Mouse (Mus musculus) midbrain, postnatal 0 days (tissue): ENCODE results near the gene Kdm5a. TPM values are rescaled to one million over a fixed set of nuclear protein-coding genes. Genes with fewer than 3 reads are reported as not detected.

Experiments used
- ATAC-seq: fragments of 200-750 bp; cut with Nextera tagmentation; 2 replicates; pipeline ENCODE4 v1.8.0; 2017; ENCODE audit warnings: moderate number of reproducible peaks, mild to moderate bottlenecking, moderate TSS enrichment, moderate library complexity; ENCODE audit not compliant: low FRiP score
- DNase-seq: peaks from one replicate; pipeline ENCODE4 v3.0.0-alpha.2; 2015; ENCODE audit warnings: low spot score
- H3K27ac ChIP-seq: fragments of 300-500 bp; sonication (generic); 2 replicates; pipeline ENCODE4 v1.5.1; 2014; ENCODE audit warnings: low read depth, mild to moderate bottlenecking, low read length, mixed read lengths
- H3K27me3 ChIP-seq: fragments of 300-500 bp; sonication (generic); 2 replicates; pipeline ENCODE4 v1.6.1; 2014; ENCODE audit warnings: low read length, control low read depth, mixed read lengths; ENCODE audit not compliant: insufficient read depth
- H3K36me3 ChIP-seq: fragments of 300-500 bp; sonication (generic); 2 replicates; pipeline ENCODE4 v1.6.1; 2014; ENCODE audit warnings: low read length, control low read depth, mixed read lengths; ENCODE audit not compliant: insufficient read depth
- H3K4me1 ChIP-seq: fragments of 300-500 bp; sonication (generic); 2 replicates; pipeline ENCODE4 v1.6.1; 2014; ENCODE audit warnings: mild to moderate bottlenecking, control low read depth, antibody characterized with exemption, low read length, mixed read lengths; ENCODE audit not compliant: insufficient read depth
- H3K4me2 ChIP-seq: fragments of 300-500 bp; sonication (generic); 2 replicates; pipeline ENCODE4 v1.6.1; 2014; ENCODE audit warnings: low read depth, mild to moderate bottlenecking, low read length, mixed read lengths; ENCODE audit not compliant: poor library complexity, severe bottlenecking
- H3K4me3 ChIP-seq: fragments of 300-500 bp; sonication (generic); 2 replicates; pipeline ENCODE4 v1.5.1; 2014; ENCODE audit warnings: low read depth, mild to moderate bottlenecking, low read length, moderate library complexity
- H3K9ac ChIP-seq: fragments of 300-500 bp; sonication (generic); replicated peaks from 2 replicates; pipeline ENCODE4 v1.6.1; 2014; ENCODE audit warnings: mild to moderate bottlenecking, low read length, moderate library complexity, mixed read lengths; ENCODE audit not compliant: poor library complexity, severe bottlenecking
- H3K9me3 ChIP-seq: fragments of 300-500 bp; sonication (generic); 2 replicates; pipeline ENCODE4 v1.6.1; 2016; ENCODE audit warnings: low read length, control low read depth
- CTCF ChIP-seq: IDR thresholded peaks from 2 replicates; pipeline ENCODE4 v1.5.1; 2016; ENCODE audit warnings: antibody characterized with exemption, mild to moderate bottlenecking
- WGBS: fragments of 180-500 bp; shearing (Covaris S2); extraction: QIAGEN DNeasy Blood & Tissue Kit; methylation state at CpG from one replicate; pipeline ENCODE4 v1.1.7; 2014; 5-methylcytosine and 5-hydroxymethylcytosine counted together
- polyA plus RNA-seq: library from polyadenylated mRNA; unstranded; fragments of >200 nt; fragmentation: Nextera tagmentation; extraction: Ambion mirVana; gene quantifications from 2 replicates; pipeline ENCODE4 v1.2.1, GENCODE M21; 2015
- total RNA-seq: library from RNA; depleted of rRNA; stranded (reverse); fragments of >200 nt; gene quantifications from 2 replicates; pipeline ENCODE4 v1.2.3, GENCODE M21; 2014

The Kdm5a gene
- total and polyA plus RNA-seq, 2 experiments from 2014 or later, result 14.0 to 21.7 TPM

DNA sequence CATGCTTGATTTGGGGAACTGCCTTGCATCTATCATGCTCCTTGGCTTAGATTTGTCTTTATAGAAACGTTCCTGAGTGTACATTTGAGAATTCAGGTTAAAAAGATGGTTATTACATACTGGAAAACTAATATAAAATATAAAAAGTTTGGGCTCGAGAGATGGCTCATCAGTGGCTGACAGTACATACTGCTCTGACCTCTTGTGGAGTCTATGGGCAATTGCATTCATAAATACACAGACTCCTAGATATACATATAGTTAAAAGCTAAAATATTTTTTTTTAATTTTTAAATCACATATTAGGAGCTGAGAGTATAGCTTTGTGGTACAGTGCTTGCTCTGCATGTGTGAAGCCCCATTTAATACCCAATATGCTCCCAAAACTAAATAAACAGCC is 31.6 kb upstream of the Kdm5a start:
- peaks cover 17% of the 10 kb centered on the region for H3K36me3 ChIP-seq

DNA sequence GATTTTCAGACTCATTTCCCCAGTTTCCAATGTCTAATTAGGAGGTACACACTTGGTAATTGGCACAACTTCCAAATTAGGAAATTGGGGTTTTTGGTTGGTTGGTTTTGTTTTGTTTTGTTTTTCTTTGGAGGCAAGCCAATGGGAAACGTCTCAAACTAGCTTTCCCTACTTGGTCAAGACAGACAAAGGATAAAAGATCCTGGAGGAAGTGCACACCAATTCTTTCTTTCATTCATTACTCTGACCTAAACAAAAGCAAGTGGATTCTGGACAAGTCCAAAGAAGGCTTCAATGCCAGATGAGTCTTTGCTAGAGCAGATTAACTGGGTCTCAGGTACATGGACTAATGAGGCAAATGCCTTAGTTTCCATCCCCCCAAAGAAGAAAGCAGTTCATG is 19.9 kb upstream of the Kdm5a start:
- Histone ChIP-seq H3K9ac (no peak overlapping the region), H3K4me1 (no peaks in the 10 kb centered on the region), H3K9me3 (no peaks in the 10 kb centered on the region), H3K36me3 (0 out of 2 replicates have a peak, but pooled peaks cover 2% of the 10 kb centered on the region), H3K4me2 (no peak overlapping the region), H3K4me3 (no peak overlapping the region), H3K27me3 (no peaks in the 10 kb centered on the region), H3K27ac (no peak overlapping the region)
- ATAC-seq, result no peak
- TF ChIP-seq CTCF, result no peak
- DNase-seq, result no peak
- WGBS, result 51% methylated on average over 1 of the region's 1 CpGs

More for the DNA sequence above, 31.6 kb upstream of the Kdm5a start:
- no peak overlapping the region for H3K27ac ChIP-seq
- H3K9ac ChIP-seq, result no peak overlapping the region
- no peaks in the 10 kb centered on the region for H3K27me3 ChIP-seq
- ATAC-seq, result no peak
- H3K4me3 ChIP-seq, result no peak overlapping the region
- H3K4me2 ChIP-seq, result no peak overlapping the region
- peak; percentile 67 for TF ChIP-seq CTCF
- H3K4me1 ChIP-seq, result no peaks in the 10 kb centered on the region
- 82% methylated on average over 2 of the region's 2 CpGs for WGBS
- no peaks in the 10 kb centered on the region for H3K9me3 ChIP-seq
- DNase-seq, result no peak

DNA sequence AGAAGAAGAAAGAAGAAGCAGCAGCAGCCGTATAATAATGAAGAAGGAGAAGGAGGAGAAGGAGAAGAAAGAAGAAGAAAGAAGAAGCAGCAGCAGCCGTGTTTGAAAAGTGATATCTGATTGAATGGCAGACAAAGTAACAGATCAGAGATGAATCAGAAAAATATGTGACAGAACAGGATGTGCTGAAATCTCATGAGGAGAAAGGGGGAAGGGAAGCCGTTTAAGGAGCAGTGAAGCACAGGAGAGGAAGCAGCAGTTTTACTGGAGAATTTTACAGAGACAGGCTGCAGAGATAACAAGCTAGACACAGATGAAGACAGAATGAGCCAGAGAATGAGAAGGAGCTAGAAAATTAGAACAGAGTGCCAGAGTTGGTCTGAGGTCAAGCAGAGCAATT is 14.9 kb upstream of the Kdm5a start:
- DNase-seq (no peak), ATAC-seq (no peak)
- Histone ChIP-seq H3K4me2 (no peak overlapping the region), H3K27ac (no peak overlapping the region), H3K36me3 (peaks cover 6% of the 10 kb centered on the region; the same call in 1 of the 2 replicates), H3K9ac (no peak overlapping the region), H3K9me3 (no peaks in the 10 kb centered on the region), H3K4me1 (no peaks in the 10 kb centered on the region), H3K4me3 (no peak overlapping the region), H3K27me3 (no peaks in the 10 kb centered on the region)
- 92% methylated on average over 3 of the region's 3 CpGs for WGBS
- TF ChIP-seq CTCF, result no peak

DNA sequence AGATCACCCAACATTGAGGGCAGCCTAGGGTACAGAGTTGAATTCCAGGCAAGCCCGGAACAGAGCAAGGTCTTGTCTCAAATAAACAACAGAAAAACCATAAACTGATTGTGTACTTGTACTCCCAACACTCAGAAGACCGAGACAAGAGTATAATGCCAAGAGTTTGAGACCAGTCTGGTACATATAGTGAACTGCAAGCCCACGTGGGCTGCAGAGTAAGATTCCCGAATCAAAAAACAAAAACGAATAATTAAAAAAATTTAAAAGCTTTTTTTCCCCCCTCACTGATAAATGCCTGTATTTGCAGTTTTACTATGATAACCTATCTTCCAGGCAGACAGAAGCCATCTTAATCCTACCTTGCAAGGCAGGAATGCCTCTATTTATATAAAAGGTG is 7.4 kb upstream of the Kdm5a start:
- 46% methylated on average over 5 of the region's 5 CpGs for WGBS

DNA sequence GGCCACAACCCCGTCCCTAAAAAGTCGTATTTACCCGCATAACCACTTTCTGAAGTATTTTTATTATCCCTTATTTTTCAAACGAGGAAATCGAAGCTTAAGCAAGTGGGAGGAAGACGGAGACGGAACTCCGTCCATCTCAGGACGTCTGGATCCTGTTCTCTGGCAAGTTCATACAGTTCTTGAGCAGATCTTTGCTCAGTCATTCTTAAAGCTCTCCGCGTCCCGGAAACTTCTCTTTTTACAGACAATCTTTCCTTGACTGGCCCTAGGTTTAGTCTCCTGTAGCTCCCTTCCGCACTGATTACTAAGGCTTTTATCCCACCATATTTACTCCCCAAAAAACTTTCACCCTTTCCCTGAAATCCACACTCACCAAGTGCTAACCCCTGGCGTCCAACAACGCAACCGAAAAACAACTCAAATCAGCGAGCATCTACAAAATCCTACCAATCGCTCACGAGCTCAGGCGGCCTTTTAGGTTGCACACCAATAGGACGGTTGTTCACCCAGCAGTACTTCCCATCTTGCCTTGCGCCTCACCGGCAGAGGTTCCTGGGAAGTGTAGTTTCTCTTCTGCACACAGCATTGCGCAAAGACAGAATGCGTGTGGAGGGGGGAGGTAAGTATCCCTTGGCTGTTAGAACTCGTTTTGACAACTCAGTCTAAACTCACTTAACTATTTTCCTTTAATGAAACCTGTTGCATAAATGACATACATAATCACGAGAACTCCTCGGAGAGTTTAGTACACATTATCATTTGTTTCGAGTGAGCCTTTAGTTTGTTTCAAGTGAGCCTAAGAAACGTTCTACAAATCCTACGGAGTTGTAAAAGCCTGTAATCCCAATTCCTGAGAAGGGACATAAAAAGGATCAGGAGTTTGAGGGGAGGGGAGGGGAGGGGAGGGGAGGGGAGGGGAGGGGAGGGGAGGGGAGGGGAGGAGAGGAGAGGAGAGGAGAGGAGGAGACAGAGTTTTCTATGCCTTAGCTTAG is 6.7 kb upstream of the Kdm5a start:
- peak overlapping the region; percentile 64 for H3K4me2 ChIP-seq
- H3K27ac ChIP-seq, result no peak overlapping the region
- H3K9me3 ChIP-seq, result no peaks in the 10 kb centered on the region
- H3K27me3 ChIP-seq, result no peaks in the 10 kb centered on the region
- peak overlapping the region; percentile 39 for H3K4me3 ChIP-seq
- no peaks in the 10 kb centered on the region for H3K36me3 ChIP-seq
- 2% methylated on average over 31 of the region's 31 CpGs for WGBS
- TF ChIP-seq CTCF, result peak; percentile 51
- ATAC-seq, result peak; percentile 95
- DNase-seq, result peak; percentile 96
- peak overlapping the region; percentile 15; the same call in 1 of the 2 replicates for H3K9ac ChIP-seq
- H3K4me1 ChIP-seq, result no peaks in the 10 kb centered on the region

More for the DNA sequence above, 7.4 kb upstream of the Kdm5a start:
- Histone ChIP-seq H3K4me1 (no peaks in the 10 kb centered on the region), H3K9me3 (no peaks in the 10 kb centered on the region), H3K4me2 (peak overlapping the region; percentile 64), H3K27me3 (no peaks in the 10 kb centered on the region), H3K27ac (no peak overlapping the region), H3K9ac (peak overlapping the region; percentile 15; the same call in 1 of the 2 replicates), H3K36me3 (no peaks in the 10 kb centered on the region), H3K4me3 (peak overlapping the region; percentile 39)
- TF ChIP-seq CTCF, result no peak
- ATAC-seq (no peak), DNase-seq (no peak)

DNA sequence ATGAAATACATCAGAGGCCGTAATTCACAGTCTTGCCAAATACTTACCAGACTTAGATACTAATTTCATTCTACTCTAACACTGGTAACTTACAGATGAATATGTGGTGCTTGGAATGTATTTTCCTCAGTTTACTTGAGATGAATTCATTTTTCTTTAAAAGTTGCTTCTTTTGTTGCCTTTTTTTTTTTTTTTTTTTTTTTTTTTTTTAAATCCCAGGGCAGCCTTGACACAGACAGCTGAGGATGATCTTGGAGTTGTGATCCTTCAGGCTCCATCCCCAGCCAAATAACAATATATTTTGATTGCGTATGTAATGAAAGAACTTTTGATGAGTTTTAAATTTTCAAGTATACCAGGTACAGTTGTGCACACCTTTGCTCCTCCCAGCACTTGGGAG is 1.8 kb upstream of the Kdm5a start:
- no peak overlapping the region for H3K9ac ChIP-seq
- WGBS, result 99% methylated on average over 2 of the region's 2 CpGs
- no peaks in the 10 kb centered on the region for H3K9me3 ChIP-seq
- DNase-seq (no peak), ATAC-seq (no peak)
- H3K27ac ChIP-seq, result no peak overlapping the region
- TF ChIP-seq CTCF, result no peak
- H3K4me2 ChIP-seq, result no peak overlapping the region
- H3K36me3 ChIP-seq, result no peaks in the 10 kb centered on the region
- H3K4me3 ChIP-seq, result no peak overlapping the region
- H3K27me3 ChIP-seq, result no peaks in the 10 kb centered on the region
- H3K4me1 ChIP-seq, result peaks cover 6% of the 10 kb centered on the region
